Mouse (Mus musculus) brown adipose tissue, adult 24 weeks (tissue): Measurements from ENCODE around the gene Dnase1l3. TPM values are rescaled to one million over a fixed set of nuclear protein-coding genes. Genes with fewer than 3 reads are reported as not detected.
"Not testable (repeated sequence)": the region's sequence is repeated elsewhere in the genome, so short reads cannot be mapped to it uniquely, and the experiment has no call there.

Source experiments
- H3K27ac ChIP-seq: fragments of 200-500 bp; replicated peaks from 2 replicates; pipeline ENCODE4 v1.5.1; 2012; ENCODE audit warnings: low read depth, mild to moderate bottlenecking, low read length
- H3K4me1 ChIP-seq: fragments of 200-500 bp; 2 replicates; pipeline ENCODE4 v1.6.1; 2012; ENCODE audit warnings: low read length, mixed read lengths; ENCODE audit not compliant: control insufficient read depth, insufficient read depth, insufficient read length
- H3K4me3 ChIP-seq: fragments of 200-500 bp; 2 replicates; pipeline ENCODE4 v1.5.1; 2012; ENCODE audit warnings: low read depth, mild to moderate bottlenecking, low read length, moderate library complexity; ENCODE audit not compliant: insufficient read depth
- polyA plus RNA-seq: library from polyadenylated mRNA; stranded (reverse); fragments of >200 nt; gene quantifications from 2 replicates; pipeline ENCODE4 v1.2.4, GENCODE M21; 2012; ENCODE audit not compliant: missing spikeins, insufficient read depth, insufficient read length

Dnase1l3 gene
- polyA plus RNA-seq, 1 experiment, result not detected

DNA sequence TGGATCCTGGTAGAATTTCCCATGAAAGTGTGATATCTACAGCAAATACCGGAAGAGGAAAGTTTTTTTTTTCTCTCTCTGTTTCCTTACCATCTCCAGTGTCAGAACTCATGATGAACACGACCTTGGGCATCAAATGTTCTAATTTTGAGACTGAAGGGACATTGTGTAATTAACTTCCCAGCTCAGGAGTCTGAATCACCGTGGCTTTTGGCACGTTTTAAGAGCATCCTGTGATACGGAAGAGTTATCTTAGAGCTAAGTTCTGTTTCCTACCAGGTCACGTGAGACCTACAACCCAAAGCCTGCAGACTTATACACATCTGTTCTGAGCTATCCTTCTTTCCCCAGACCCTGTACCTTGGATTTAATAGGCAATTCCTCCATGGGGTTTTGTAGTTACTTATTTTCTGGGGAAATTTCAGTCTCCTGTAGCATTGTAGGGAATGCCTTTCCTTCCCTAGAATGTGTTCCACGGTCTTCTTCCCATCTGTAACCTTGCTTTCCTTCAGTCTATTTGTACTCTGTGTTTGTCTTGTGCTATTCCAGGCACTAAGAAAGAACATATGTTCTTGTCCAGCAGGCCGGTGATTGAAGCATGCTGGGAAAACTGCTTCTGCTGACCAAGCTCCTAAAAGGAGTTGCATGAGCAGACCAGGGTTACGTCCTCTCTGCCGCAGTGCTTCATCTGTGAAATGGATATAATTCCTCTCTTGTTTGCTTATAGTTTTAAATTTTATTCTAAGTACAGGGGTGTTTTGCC lies 32.6 kb upstream of the Dnase1l3 start:
- peaks cover 2% of the 10 kb centered on the region for H3K4me1 ChIP-seq
- 0 out of 2 replicates have a peak overlapping the region, but pooled peaks have one; percentile 3 for H3K27ac ChIP-seq
- no peak overlapping the region for H3K4me3 ChIP-seq

- no peaks in the 10 kb centered on the region; the same call in none of the 2 replicates for H3K4me1 ChIP-seq
- H3K27ac ChIP-seq, result no peak overlapping the region
- H3K4me3 ChIP-seq, result no peak overlapping the region
Observed at GRCm38 (mm10) chr14:8024936-8025335, 30.6 kb upstream of the Dnase1l3 start.

DNA sequence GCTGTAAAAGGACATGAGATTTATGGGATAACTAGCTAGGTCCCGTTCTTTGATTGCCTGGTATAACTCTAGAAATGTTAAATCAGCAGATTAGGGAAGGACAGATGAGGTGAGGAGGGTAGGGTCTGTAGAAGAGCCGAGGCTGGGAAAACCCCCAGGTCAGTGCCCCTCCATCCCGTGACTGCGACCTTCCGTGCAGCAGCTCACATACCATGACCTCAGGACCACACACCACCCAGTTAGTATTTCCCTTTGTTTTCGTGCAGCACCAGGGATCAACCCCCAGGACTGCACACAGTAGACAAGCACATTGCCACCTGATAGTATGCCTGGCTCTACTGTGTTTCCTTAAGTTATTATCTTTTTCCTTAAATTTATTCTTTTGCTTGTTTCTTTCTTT lies 30.1 kb upstream of the Dnase1l3 start:
- Histone ChIP-seq H3K4me1 (no peaks in the 10 kb centered on the region; the same call in none of the 2 replicates), H3K4me3 (no peak overlapping the region), H3K27ac (no peak overlapping the region)

- Histone ChIP-seq H3K27ac (no peak overlapping the region), H3K4me1 (peaks cover 12% of the 10 kb centered on the region), H3K4me3 (no peak overlapping the region)
Observed at GRCm38 (mm10) chr14:8020546-8020945, 26.2 kb upstream of the Dnase1l3 start.

DNA sequence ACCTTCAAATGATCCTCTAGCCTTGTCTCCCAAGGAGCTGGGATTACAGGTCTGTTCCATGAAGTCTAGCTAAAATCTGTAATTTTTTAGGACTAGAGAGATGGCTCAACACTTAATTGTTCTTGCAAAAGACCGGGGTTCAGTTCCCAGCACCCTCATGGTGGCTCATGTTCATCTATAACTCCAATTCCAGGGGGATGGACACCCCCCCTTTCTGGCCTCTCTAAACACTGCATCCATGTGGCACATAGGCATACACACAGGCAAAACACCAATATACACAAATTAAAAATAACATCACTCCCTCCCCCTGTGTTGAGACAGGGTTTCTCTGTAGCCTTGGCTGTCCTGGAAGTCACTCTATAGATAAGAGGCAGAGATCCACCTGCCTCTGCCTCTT lies 25.6 kb upstream of the Dnase1l3 start:
- Histone ChIP-seq H3K4me3 (no peak overlapping the region), H3K27ac (no peak overlapping the region), H3K4me1 (peaks cover 12% of the 10 kb centered on the region)

DNA sequence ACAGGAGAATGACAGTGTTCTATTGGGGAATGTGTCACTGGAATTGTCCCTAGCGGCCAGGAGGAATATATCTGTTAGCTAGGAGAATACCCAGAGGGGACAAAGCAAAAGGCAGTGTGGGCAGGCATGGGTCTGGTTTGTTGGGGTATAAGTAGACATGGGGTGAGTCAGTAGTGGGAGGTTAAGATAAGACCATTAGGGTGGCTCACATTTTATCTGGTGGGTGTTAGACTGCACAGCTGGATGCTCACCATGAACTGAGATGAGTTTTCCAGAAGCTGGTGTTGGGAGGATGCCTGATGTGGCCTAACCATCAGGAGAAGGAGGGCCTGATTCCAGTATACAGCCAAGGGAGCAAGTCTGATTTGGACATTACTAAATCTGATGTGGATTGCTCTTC lies 22.6 kb upstream of the Dnase1l3 start:
- Histone ChIP-seq H3K27ac (peak overlapping the region; percentile 50), H3K4me1 (peaks cover 16% of the 10 kb centered on the region), H3K4me3 (no peak overlapping the region)

- Histone ChIP-seq H3K4me1 (peaks cover 16% of the 10 kb centered on the region), H3K4me3 (no peak overlapping the region), H3K27ac (peak overlapping the region; percentile 79)
Observed at GRCm38 (mm10) chr14:8016276-8016675, 21.9 kb upstream of the Dnase1l3 start.

GRCm38 (mm10) chr14:8015756-8016155 lies 21.4 kb upstream of the Dnase1l3 start:
- H3K27ac ChIP-seq, result peak overlapping the region; percentile 79
- no peak overlapping the region for H3K4me3 ChIP-seq
- H3K4me1 ChIP-seq, result peaks cover 16% of the 10 kb centered on the region

GRCm38 (mm10) chr14:8011938-8012337 lies 17.6 kb upstream of the Dnase1l3 start:
- Histone ChIP-seq H3K27ac (no peak overlapping the region), H3K4me3 (no peak overlapping the region), H3K4me1 (peaks cover 12% of the 10 kb centered on the region)

DNA sequence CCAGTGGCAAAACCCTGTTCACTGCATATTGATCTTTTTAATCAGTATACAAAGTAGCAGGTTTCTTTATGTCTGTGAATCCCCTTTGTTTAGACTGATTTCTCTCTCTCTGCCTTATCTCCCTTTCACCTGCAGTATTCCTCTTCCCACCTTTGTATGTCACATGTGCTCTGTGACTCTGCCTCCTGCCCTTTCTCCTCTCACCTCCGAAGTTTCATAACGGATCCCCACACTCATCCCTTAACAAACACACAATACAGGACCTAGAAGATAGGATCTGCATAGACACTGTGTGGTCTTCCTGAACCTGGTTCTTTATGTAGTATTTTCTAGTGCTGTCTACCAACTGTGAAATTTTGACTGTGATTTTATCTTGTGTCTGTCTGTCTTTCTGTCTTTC lies 16.9 kb upstream of the Dnase1l3 start:
- H3K4me3 ChIP-seq, result no peak overlapping the region
- no peak overlapping the region for H3K27ac ChIP-seq
- peaks cover 8% of the 10 kb centered on the region for H3K4me1 ChIP-seq

DNA sequence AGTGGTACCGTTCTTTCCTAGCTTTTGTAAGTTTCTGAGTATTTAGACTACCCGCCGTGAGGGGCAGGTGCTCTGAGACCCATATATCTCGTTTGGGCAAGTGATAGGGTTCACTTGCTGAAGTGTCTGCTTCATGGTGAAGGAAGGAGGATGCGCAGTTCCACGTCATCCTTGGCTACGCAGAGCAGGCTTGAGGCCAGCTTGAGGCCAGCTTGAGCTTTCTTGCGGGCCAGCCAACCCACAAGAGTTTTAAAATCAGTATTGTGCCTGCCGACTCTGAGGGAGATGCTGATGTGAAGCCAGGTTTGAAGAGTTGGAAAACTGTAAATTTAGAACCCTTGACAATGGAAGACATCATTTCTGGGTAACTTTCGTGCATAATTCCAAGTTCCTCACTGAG lies 13.6 kb upstream of the Dnase1l3 start:
- no peak overlapping the region for H3K27ac ChIP-seq
- peaks cover 4% of the 10 kb centered on the region for H3K4me1 ChIP-seq
- H3K4me3 ChIP-seq, result no peak overlapping the region

GRCm38 (mm10) chr14:8007486-8007885 lies 13.1 kb upstream of the Dnase1l3 start:
- Histone ChIP-seq H3K27ac (no peak overlapping the region), H3K4me1 (peaks cover 2% of the 10 kb centered on the region; the same call in 1 of the 2 replicates), H3K4me3 (no peak overlapping the region)

DNA sequence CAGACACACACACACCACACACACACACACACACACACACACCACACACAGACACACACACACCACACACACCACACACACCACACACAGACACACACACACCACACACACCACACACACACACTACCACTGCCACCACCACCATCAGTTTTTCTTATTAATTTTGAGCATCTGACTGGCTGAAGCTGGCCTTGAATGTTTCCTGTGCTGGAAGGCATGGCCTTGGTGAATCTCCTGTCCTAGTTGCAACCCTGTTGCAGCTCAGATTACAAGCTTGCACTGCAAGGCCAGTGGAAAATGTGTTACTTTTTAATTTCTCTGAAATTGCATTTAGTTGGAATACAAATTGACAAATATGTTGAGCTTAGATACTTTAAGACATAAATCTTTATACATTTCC lies 12.7 kb upstream of the Dnase1l3 start:
- H3K27ac ChIP-seq, result no peak overlapping the region
- peaks cover 2% of the 10 kb centered on the region; the same call in 1 of the 2 replicates for H3K4me1 ChIP-seq
- no peak overlapping the region for H3K4me3 ChIP-seq

- not testable (repeated sequence) for H3K27ac ChIP-seq, H3K4me1 ChIP-seq, H3K4me3 ChIP-seq
Observed at GRCm38 (mm10) chr14:8006061-8006460, 11.7 kb upstream of the Dnase1l3 start.

GRCm38 (mm10) chr14:8003727-8004670 lies 9.6 kb upstream of the Dnase1l3 start:
- peak overlapping the region; percentile 15; the same call in 1 of the 2 replicates for H3K27ac ChIP-seq
- peaks cover 2% of the 10 kb centered on the region; the same call in 1 of the 2 replicates for H3K4me1 ChIP-seq
- H3K4me3 ChIP-seq, result peak overlapping the region; percentile 72
